Mouse (Mus musculus) heart, embryonic 14.5 days (tissue): ENCODE measurements around the gene Arhgef26. TPM values are rescaled to one million over a fixed set of nuclear protein-coding genes. Genes with fewer than 3 reads are reported as not detected.

Experiments
- ATAC-seq: fragments of 200-750 bp; cut with Nextera tagmentation; 2 replicates; pipeline ENCODE4 v1.8.0; 2017; ENCODE audit warnings: low read depth, moderate TSS enrichment; ENCODE audit not compliant: insufficient number of reproducible peaks, insufficient read depth, low FRiP score
- H3K27ac ChIP-seq, 2 experiments: fragments of 200-500 bp in 1 of 2; fragments of 300-500 bp in 1 of 2; sonication (generic) in 1 of 2; replicated peaks in 1 of 2; 2 replicates each; pipeline ENCODE4 v1.5.1; 2012 to 2014; ENCODE audit warnings: low read depth in 2 of 2, low read length in 2 of 2, control low read depth in 1 of 2, mild to moderate bottlenecking in 1 of 2, mixed read lengths in 1 of 2; ENCODE audit not compliant: control insufficient read depth in 1 of 2, insufficient read depth in 1 of 2
- H3K27me3 ChIP-seq: fragments of 300-500 bp; sonication (generic); 2 replicates; pipeline ENCODE4 v1.6.1; 2014; ENCODE audit warnings: mild to moderate bottlenecking, low read length, control low read depth; ENCODE audit not compliant: control insufficient read depth, insufficient read depth
- H3K36me3 ChIP-seq: fragments of 300-500 bp; sonication (generic); 2 replicates; pipeline ENCODE4 v1.6.1; 2014; ENCODE audit warnings: mild to moderate bottlenecking, control low read depth, low read length, mixed read lengths; ENCODE audit not compliant: control insufficient read depth, insufficient read depth
- H3K4me1 ChIP-seq, 2 experiments: fragments of 200-500 bp in 1 of 2; fragments of 300-500 bp in 1 of 2; sonication (generic) in 1 of 2; 2 replicates each; pipeline ENCODE4 v1.6.1; 2012 to 2014; ENCODE audit warnings: low read length in 2 of 2, control low read depth in 1 of 2, mixed read lengths in 1 of 2; ENCODE audit not compliant: control insufficient read depth in 2 of 2, insufficient read depth in 2 of 2
- H3K4me2 ChIP-seq: fragments of 300-500 bp; sonication (generic); 2 replicates; pipeline ENCODE4 v1.6.1; 2014; ENCODE audit warnings: mild to moderate bottlenecking, low read length
- H3K4me3 ChIP-seq, 2 experiments: fragments of 200-500 bp in 1 of 2; fragments of 300-500 bp in 1 of 2; sonication (generic) in 1 of 2; 2 replicates each; pipeline ENCODE4 v1.5.1; 2012 to 2014; ENCODE audit warnings: low read length in 2 of 2, mild to moderate bottlenecking in 2 of 2, control low read depth in 1 of 2, low read depth in 1 of 2, moderate library complexity in 1 of 2; ENCODE audit not compliant: control insufficient read depth in 1 of 2, insufficient read depth in 1 of 2
- H3K9ac ChIP-seq: fragments of 300-500 bp; sonication (generic); 2 replicates; pipeline ENCODE4 v1.6.1; 2014; ENCODE audit warnings: mild to moderate bottlenecking, low read length
- H3K9me3 ChIP-seq: fragments of 300-500 bp; sonication (generic); 2 replicates; pipeline ENCODE4 v1.6.1; 2016; ENCODE audit warnings: low read length, control low read depth; ENCODE audit not compliant: control insufficient read depth
- WGBS: fragments of 180-500 bp; shearing (Covaris S2); extraction: QIAGEN DNeasy Blood & Tissue Kit; methylation state at CpG from one replicate; pipeline ENCODE4 v1.1.7; 2014; 5-methylcytosine and 5-hydroxymethylcytosine counted together
- polyA plus RNA-seq: library from polyadenylated mRNA; unstranded; fragments of >200 nt; fragmentation: Nextera tagmentation; extraction: Ambion mirVana; gene quantifications from 2 replicates; pipeline ENCODE4 v1.2.1, GENCODE M21; 2014

The Arhgef26 gene
- polyA plus RNA-seq, 1 experiment from 2014 or later: 4.1 TPM

DNA sequence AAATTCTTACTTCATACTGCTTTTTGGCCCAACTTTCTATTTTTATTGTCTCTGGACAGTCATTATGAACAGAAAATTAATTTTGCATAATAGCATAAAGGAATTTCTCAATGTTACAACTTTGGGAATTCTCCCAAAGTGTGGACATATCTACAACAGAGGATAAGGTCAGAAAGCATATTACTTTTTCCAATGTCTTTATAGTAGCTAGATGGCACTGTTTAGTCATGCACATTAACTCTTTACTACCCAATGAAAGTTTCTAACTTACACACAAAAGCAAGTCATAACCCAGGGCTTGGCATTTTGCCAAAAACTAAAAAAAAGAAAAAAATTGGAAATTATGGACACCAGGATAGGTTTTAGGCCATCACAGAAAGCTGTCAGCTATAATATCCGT lies 132.0 kb downstream of the Arhgef26 start:
- H3K4me3 ChIP-seq: no peak overlapping the region
- no peak overlapping the region for H3K4me2 ChIP-seq
- H3K27me3 ChIP-seq: no peaks in the 10 kb centered on the region
- peaks cover 89% of the 10 kb centered on the region for H3K36me3 ChIP-seq
- H3K9me3 ChIP-seq: no peaks in the 10 kb centered on the region
- ATAC-seq: no peak
- 95% methylated on average over 1 of the region's 1 CpGs for WGBS
- H3K27ac ChIP-seq: no peak overlapping the region
- H3K9ac ChIP-seq: no peak overlapping the region
- no peaks in the 10 kb centered on the region for H3K4me1 ChIP-seq

DNA sequence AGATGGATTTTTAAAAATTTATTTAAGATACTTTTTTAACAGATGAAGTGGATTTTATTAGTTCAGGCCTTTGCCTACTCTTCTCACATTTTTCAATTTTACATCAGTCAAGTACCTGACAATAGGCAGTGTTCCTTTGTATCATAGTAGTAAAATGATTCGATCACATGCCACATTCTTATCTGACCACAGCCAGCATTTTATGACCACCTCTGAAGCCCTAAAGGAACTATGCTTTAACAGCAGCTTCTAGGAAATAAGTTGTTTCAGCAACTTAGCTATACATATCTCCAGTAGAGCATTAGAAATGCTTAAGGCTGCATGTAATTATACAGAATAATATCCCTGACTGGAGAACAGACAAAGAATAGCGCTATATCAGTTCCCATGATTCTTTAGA lies 146.2 kb downstream of the Arhgef26 start:
- H3K27me3 ChIP-seq: no peaks in the 10 kb centered on the region
- H3K4me3 ChIP-seq: no peak overlapping the region
- no peak overlapping the region for H3K4me2 ChIP-seq
- no peaks in the 10 kb centered on the region for H3K4me1 ChIP-seq
- H3K9me3 ChIP-seq: no peaks in the 10 kb centered on the region
- peaks cover 70% of the 10 kb centered on the region for H3K36me3 ChIP-seq
- no peak overlapping the region for H3K27ac ChIP-seq
- no peak for ATAC-seq
- 95% methylated on average over 2 of the region's 2 CpGs for WGBS
- H3K9ac ChIP-seq: no peak overlapping the region

DNA sequence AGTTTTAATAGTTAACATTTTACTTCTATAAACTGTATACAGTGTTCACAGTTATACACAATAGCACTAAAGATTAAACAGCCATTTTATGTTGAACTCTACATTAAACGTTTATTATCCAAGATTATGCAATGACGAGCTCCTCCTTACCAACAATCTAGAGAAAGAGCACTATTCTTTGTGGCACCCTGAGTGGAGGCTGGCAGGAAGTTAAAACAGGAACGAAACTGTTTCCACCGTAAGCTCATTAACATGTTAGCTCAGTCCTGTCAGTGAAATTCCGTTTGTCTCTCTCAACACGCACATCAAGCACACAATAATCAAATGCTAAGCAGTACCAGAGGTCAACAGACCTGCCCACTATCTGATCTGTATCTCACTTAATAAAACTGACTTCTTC lies 154.4 kb downstream of the Arhgef26 start:
- H3K9me3 ChIP-seq: no peaks in the 10 kb centered on the region
- 84% methylated on average over 6 of the region's 6 CpGs for WGBS
- H3K9ac ChIP-seq: no peak overlapping the region
- no peak overlapping the region for H3K4me2 ChIP-seq
- no peak overlapping the region for H3K4me3 ChIP-seq
- no peaks in the 10 kb centered on the region for H3K27me3 ChIP-seq
- H3K36me3 ChIP-seq: peaks cover 84% of the 10 kb centered on the region
- ATAC-seq: no peak
- H3K4me1 ChIP-seq: no peaks in the 10 kb centered on the region
- no peak overlapping the region for H3K27ac ChIP-seq

DNA sequence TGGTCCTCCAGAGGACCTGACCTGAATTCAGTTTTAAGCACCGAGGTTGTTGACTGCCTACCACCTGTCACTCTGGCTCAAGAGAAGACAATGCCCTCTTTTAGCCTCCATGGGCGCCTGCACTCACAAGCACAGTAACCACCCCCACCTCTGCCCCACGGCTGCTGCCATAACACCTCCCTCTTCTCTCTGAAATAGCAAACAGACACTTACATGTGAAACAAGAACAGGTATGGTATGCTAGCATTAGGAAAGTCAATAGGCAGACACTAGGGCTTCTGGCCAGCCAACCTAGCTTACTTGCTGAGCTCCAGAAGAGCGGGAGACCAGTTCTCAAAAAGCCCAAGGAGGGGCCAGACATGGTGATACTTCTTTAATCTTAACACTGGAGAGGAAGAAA lies 161.2 kb downstream of the Arhgef26 start:
- Histone ChIP-seq H3K4me1 (no peaks in the 10 kb centered on the region), H3K4me3 (no peak overlapping the region), H3K27ac (no peak overlapping the region), H3K9me3 (no peaks in the 10 kb centered on the region), H3K36me3 (peaks cover 63% of the 10 kb centered on the region), H3K9ac (no peak overlapping the region), H3K4me2 (no peak overlapping the region), H3K27me3 (no peaks in the 10 kb centered on the region)
- WGBS: 80% methylated on average over 4 of the region's 4 CpGs
- ATAC-seq: no peak

DNA sequence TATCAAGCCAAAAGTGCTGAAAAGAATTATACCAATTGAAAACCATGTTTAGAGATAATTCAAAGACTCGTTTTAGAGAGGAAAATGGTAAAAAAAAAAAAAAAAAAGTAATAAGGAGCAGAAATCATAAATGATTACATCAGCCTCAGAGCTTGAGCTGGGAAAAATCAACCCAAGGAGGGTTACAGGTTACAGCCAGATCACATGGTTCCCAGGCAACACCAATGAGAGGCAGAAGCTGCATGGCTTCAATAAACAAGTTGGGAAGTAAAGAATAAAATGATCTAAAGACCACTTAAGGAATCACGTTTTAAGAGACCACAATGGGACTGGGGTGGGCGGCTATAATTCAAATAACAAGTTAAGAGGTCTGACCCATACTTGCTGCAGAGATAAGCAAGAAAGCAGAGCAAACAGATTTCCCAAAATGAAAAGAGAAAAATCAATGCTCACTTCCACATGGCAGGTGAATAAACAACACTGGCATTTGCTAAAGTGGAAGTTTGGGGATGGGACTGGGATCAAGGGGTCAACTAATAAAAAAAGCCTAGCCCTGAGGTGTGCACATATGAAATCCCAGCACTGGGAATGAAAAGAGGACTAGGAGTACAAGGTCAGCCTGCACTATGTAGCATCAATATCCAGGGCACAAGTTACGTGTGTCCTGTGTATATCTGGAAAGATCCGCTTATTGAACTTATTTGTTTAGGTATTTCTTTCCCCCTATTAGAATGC lies 167.2 kb downstream of the Arhgef26 start:
- WGBS: 74% methylated on average over 5 of the region's 5 CpGs
- Histone ChIP-seq H3K4me3 (peak overlapping the region in 1 of 2 experiments; percentile 97; a peak in 3 of 4 replicates), H3K9me3 (no peaks in the 10 kb centered on the region), H3K27me3 (no peaks in the 10 kb centered on the region), H3K9ac (peak overlapping the region; percentile 95), H3K4me2 (peak overlapping the region; percentile 78), H3K27ac (no peak overlapping the region), H3K36me3 (peaks cover 16% of the 10 kb centered on the region), H3K4me1 (peaks cover 2 to 14% of the 10 kb centered on the region in 2 experiments; a peak in 3 of 4 replicates)
- ATAC-seq: no peak

DNA sequence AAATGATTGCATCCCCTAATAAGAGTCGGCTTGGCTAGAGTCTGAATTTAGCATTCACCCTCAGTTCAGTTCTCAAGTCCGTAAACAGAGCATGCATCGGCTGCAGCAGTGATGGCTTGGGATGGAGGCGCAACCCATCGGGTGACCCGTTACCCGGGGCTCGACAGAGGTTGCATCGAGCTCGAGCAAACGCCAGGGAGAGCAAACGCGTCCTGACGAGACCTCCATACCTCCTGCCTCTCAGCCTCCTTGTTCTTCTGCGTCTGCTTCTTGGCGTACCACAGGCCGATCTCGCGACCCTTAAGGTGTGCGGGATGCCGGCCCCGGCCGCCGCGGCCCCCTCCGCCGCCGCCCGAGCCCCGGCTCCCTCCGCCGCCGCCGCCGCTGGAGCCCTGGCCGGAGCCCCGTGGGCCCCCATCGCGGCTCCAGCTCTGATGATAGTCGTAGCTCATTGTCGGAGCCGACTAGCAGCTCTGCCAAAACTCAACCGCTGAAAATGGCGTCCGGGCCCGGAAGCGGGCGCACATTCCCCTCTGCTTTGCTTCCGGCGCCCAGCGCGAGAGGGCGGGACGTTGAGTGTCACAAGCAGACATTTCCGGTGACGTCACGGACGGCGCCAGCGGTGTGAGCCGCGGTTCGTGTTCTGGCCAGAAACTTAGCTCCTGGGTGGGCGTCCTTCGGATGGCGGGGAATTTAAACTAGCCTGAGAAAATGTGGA lies 168.5 kb downstream of the Arhgef26 start, which contains the start of gene Dhx36:
TSS of gene Dhx36 (minus strand) at position 517 of the 718 bp plus-strand sequence.
- Histone ChIP-seq H3K4me1 (peaks cover 2 to 14% of the 10 kb centered on the region in 2 experiments; a peak in 3 of 4 replicates), H3K9ac (peak within 1 kb of the TSS; percentile 95), H3K27me3 (no peaks in the 10 kb centered on the region), H3K9me3 (no peaks in the 10 kb centered on the region), H3K4me3 (peak within 1 kb of the TSS; percentile 83 to 97), H3K27ac (peak within 1 kb of the TSS; percentile 64 to 94), H3K36me3 (peaks cover 3% of the 10 kb centered on the region), H3K4me2 (peak within 1 kb of the TSS; percentile 78)
- ATAC-seq: peak; percentile 97
- 1% methylated on average over 66 of the region's 66 CpGs for WGBS

DNA sequence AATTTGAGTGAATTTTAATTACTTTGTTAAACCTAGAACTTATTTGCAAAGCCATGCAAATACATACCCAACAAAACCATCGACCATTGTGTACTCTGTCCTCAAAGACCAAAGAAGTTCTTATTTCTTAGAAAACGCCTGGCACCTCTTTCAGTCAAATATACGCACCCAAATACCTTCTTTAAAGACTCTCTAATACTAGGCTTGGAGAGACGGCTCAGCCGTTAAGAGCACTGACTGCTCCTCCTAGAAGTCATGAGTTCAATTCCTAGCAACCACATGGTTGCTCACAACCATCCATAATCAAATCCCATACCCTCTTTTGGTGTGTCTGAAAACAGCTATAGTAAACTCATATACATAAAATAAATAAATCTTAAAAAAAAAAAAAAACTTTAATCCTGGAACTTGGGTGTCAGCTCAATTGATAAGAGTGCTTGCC lies 169.1 kb downstream of the Arhgef26 start:
- no peaks in the 10 kb centered on the region for H3K27me3 ChIP-seq
- peak overlapping the region; percentile 78 for H3K4me2 ChIP-seq
- H3K9ac ChIP-seq: no peak overlapping the region
- peak overlapping the region; percentile 83 to 97 for H3K4me3 ChIP-seq
- no peaks in the 10 kb centered on the region for H3K36me3 ChIP-seq
- 39% methylated on average over 5 of the region's 5 CpGs for WGBS
- no peak for ATAC-seq
- H3K27ac ChIP-seq: no peak overlapping the region
- peaks cover 2 to 14% of the 10 kb centered on the region in 2 experiments; a peak in 3 of 4 replicates for H3K4me1 ChIP-seq
- no peaks in the 10 kb centered on the region for H3K9me3 ChIP-seq
